Mouse (Mus musculus): Measurements from ENCODE around the gene Mt1.

DNA sequence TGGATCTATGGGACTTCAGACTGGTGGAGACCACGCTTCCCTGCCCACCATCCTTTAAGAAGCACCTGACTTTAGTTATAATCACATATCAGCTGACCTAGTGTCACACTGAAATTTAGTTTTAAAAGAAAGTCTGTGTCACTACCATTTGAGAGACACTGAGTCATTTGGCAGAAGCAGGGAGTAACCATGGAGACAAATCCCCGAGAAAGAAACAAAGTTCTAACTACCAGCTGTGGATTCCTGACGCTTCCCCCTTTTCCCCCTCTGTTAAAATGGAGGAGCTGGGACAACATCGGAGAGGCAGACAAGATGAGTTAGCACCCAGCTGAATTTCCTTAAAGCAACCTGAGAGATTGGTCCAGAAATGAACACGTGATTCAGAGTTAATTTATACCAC lies 30.6 kb upstream of the Mt1 start:
- TF ChIP-seq CTCF (IDR thresholded peaks at IDR 0.05; ENCODE audit: extremely low read depth, insufficient read length, insufficient replicate concordance, low read depth, low read length) = no peak
- no peak for TF ChIP-seq POLR2A (IDR thresholded peaks at IDR 0.05; ENCODE audit: low read depth, low read length)

Measured in small intestine, adult 2 months (tissue).